Mouse (Mus musculus): ENCODE measurements around the gene Zfp36l2. TPM values are rescaled to one million over a fixed set of nuclear protein-coding genes. Genes with fewer than 3 reads are reported as not detected.

Zfp36l2 gene
- total and polyA plus RNA-seq, 3 experiments: 8.9 to 24.2 (median 9.0) TPM

DNA sequence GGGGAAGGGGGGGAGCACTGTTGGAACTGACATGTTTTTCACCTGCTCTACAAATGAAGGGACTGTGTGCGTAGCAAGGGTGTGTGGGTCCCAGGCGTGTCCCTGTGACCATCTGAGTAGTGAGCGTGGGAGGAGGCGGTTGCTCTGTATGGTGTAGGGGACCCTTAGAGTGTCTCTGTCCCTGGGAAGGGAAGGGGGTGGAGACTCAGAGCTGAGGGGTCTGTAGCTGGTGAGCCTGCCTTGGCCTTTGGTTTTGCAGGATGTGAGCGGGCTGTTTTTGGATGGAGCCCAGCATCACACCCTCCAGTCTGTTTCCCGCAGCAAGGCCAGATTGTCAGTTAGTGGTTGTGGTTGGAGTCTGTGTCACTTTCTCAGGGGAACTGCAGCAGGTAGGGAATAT, 46.1 kb downstream of the Zfp36l2 start:
- Histone ChIP-seq H3K79me2 (replicated peaks; ENCODE audit: control insufficient read depth, extremely low read depth, insufficient read depth, poor library complexity, severe bottlenecking) (no peaks in the 10 kb centered on the region), H3K27ac (ENCODE audit: insufficient read depth, low read depth) (no peak overlapping the region), H3K9me3 (replicated peaks; ENCODE audit: low read length) (no peaks in the 10 kb centered on the region), H3K27me3 (replicated peaks) (peaks cover 2% of the 10 kb centered on the region), H3K4me2 (ENCODE audit: insufficient read depth, low read depth, poor library complexity, severe bottlenecking) (no peak overlapping the region), H3K4me3 (replicated peaks in 1 of 3; ENCODE audit: low read depth in 2 of 3, low read length in 2 of 3, poor library complexity in 1 of 3) (no peak overlapping the region), H3K4me1 (ENCODE audit: control insufficient read depth in 1 of 2, insufficient read depth in 2 of 2) (peaks cover 11 to 31% of the 10 kb centered on the region in 2 experiments), H3K36me3 (replicated peaks in 1 of 2; ENCODE audit: control insufficient read depth in 1 of 2, insufficient read depth in 1 of 2, low read length in 1 of 2) (no peaks in the 10 kb centered on the region), H3K9ac (ENCODE audit: insufficient read depth, low read depth) (no peak overlapping the region)
- DNase-seq (ENCODE audit: extremely low read depth): no peak
- dilution Hi-C loops (cut with MboI; ENCODE audit: extremely low pct_ligation_motif_present, extremely low pct_unique_long_range_greater_than_20kb, low sequenced_read_pairs) (no loop called here), in situ Hi-C loops (cut with MboI; ENCODE audit: low pct_ligation_motif_present, low pct_unique_long_range_greater_than_20kb, low sequenced_read_pairs) (no loop called here)
- no peak for TF ChIP-seq CHD2 (IDR thresholded peaks at IDR 0.05; ENCODE audit: low read length)
- no peak for TF ChIP-seq POLR2AphosphoS2 (IDR thresholded peaks at IDR 0.05; ENCODE audit: low read depth, low read length)
- TF ChIP-seq E2F4 (IDR thresholded peaks at IDR 0.05; ENCODE audit: insufficient replicate concordance, low read depth, low read length): no peak
- TF ChIP-seq SMC3 (IDR thresholded peaks at IDR 0.05; ENCODE audit: low read depth, low read length): no peak
- TF ChIP-seq JUN (IDR thresholded peaks at IDR 0.05; ENCODE audit: insufficient read depth, low read depth, low read length): no peak
- TF ChIP-seq UBTF (IDR thresholded peaks at IDR 0.05; ENCODE audit: low read depth, low read length): no peak
- no peak for TF ChIP-seq MYC (IDR thresholded peaks at IDR 0.05; ENCODE audit: low read depth, low read length)
- no peak for TF ChIP-seq GABPA (IDR thresholded peaks at IDR 0.05; ENCODE audit: insufficient replicate concordance, low read depth, low read length)
- TF ChIP-seq ZKSCAN1 (IDR thresholded peaks at IDR 0.05; ENCODE audit: borderline replicate concordance, low read depth, low read length): no peak
- no peak for TF ChIP-seq USF2 (conservative IDR thresholded peaks at IDR 0.05; ENCODE audit: low read depth, low read length)
- TF ChIP-seq JUND (conservative IDR thresholded peaks at IDR 0.05; ENCODE audit: low read depth, low read length): no peak
- no peak for TF ChIP-seq KAT2A (IDR thresholded peaks at IDR 0.05; ENCODE audit: insufficient replicate concordance, low read length)
- TF ChIP-seq ELF1 (IDR thresholded peaks at IDR 0.05; ENCODE audit: low read depth, low read length): no peak
- TF ChIP-seq IRF4 (IDR thresholded peaks at IDR 0.05; ENCODE audit: low read depth, low read length): no peak
- no peak for TF ChIP-seq MAZ (IDR thresholded peaks at IDR 0.05; ENCODE audit: low read depth, low read length)

GRCm38 (mm10) chr17:84140822-84141507, 46.8 kb downstream of the Zfp36l2 start:
- Histone ChIP-seq H3K27ac (ENCODE audit: insufficient read depth, low read depth) (no peak overlapping the region), H3K79me2 (replicated peaks; ENCODE audit: control insufficient read depth, extremely low read depth, insufficient read depth, poor library complexity, severe bottlenecking) (no peaks in the 10 kb centered on the region), H3K36me3 (replicated peaks in 1 of 2; ENCODE audit: control insufficient read depth in 1 of 2, insufficient read depth in 1 of 2, low read length in 1 of 2) (no peaks in the 10 kb centered on the region), H3K9me3 (replicated peaks; ENCODE audit: low read length) (no peaks in the 10 kb centered on the region), H3K9ac (ENCODE audit: insufficient read depth, low read depth) (no peak overlapping the region), H3K4me1 (ENCODE audit: control insufficient read depth in 1 of 2, insufficient read depth in 2 of 2) (peaks cover 6 to 24% of the 10 kb centered on the region in 2 experiments), H3K4me3 (replicated peaks in 1 of 3; ENCODE audit: low read depth in 2 of 3, low read length in 2 of 3, poor library complexity in 1 of 3) (no peak overlapping the region), H3K4me2 (ENCODE audit: insufficient read depth, low read depth, poor library complexity, severe bottlenecking) (no peak overlapping the region), H3K27me3 (replicated peaks) (peaks cover 2% of the 10 kb centered on the region)
- no peak for DNase-seq (ENCODE audit: extremely low read depth)
- dilution Hi-C loops (cut with MboI; ENCODE audit: extremely low pct_ligation_motif_present, extremely low pct_unique_long_range_greater_than_20kb, low sequenced_read_pairs): no loop called here
- in situ Hi-C loops (cut with MboI; ENCODE audit: low pct_ligation_motif_present, low pct_unique_long_range_greater_than_20kb, low sequenced_read_pairs): no loop called here
- no peak for TF ChIP-seq NRF1 (IDR thresholded peaks at IDR 0.05; ENCODE audit: low read depth, low read length)
- no peak for TF ChIP-seq UBTF (IDR thresholded peaks at IDR 0.05; ENCODE audit: low read depth, low read length)
- TF ChIP-seq BHLHE40 (IDR thresholded peaks at IDR 0.05; ENCODE audit: low read depth, low read length): no peak
- no peak for TF ChIP-seq ZNF384 (IDR thresholded peaks at IDR 0.05; ENCODE audit: low read depth, low read length)
- no peak for TF ChIP-seq CHD2 (IDR thresholded peaks at IDR 0.05; ENCODE audit: low read length)
- no peak for TF ChIP-seq RAD21 (IDR thresholded peaks at IDR 0.05; ENCODE audit: low read depth, low read length)
- no peak for TF ChIP-seq KAT2A (IDR thresholded peaks at IDR 0.05; ENCODE audit: insufficient replicate concordance, low read length)
- no peak for TF ChIP-seq MYC (IDR thresholded peaks at IDR 0.05; ENCODE audit: low read depth, low read length)
- TF ChIP-seq CTCF (conservative IDR thresholded peaks at IDR 0.05 in 1 of 2, IDR thresholded peaks at IDR 0.05 in 1 of 2; ENCODE audit: low read depth in 2 of 2, low read length in 2 of 2): no peak
- TF ChIP-seq JUN (IDR thresholded peaks at IDR 0.05; ENCODE audit: insufficient read depth, low read depth, low read length): no peak
- no peak for TF ChIP-seq E2F4 (IDR thresholded peaks at IDR 0.05; ENCODE audit: insufficient replicate concordance, low read depth, low read length)
- no peak for TF ChIP-seq TBP (conservative IDR thresholded peaks at IDR 0.05; ENCODE audit: low read depth, low read length)
- no peak for TF ChIP-seq MAFK (IDR thresholded peaks at IDR 0.05; ENCODE audit: insufficient replicate concordance, low read length)
- no peak for TF ChIP-seq GABPA (IDR thresholded peaks at IDR 0.05; ENCODE audit: insufficient replicate concordance, low read depth, low read length)
- TF ChIP-seq ZKSCAN1 (IDR thresholded peaks at IDR 0.05; ENCODE audit: borderline replicate concordance, low read depth, low read length): no peak
- no peak for TF ChIP-seq ZMIZ1 (IDR thresholded peaks at IDR 0.05; ENCODE audit: low read depth, low read length)
- TF ChIP-seq MXI1 (IDR thresholded peaks at IDR 0.05; ENCODE audit: low read depth, low read length): no peak
- TF ChIP-seq RCOR1 (conservative IDR thresholded peaks at IDR 0.05; ENCODE audit: low read depth, low read length): no peak
- no peak for TF ChIP-seq SMC3 (IDR thresholded peaks at IDR 0.05; ENCODE audit: low read depth, low read length)
